Mouse (Mus musculus) frontal cortex, adult 2 months (tissue): Measurements from ENCODE around the gene Ksr1. TPM values are rescaled to one million over a fixed set of nuclear protein-coding genes. Genes with fewer than 3 reads are reported as not detected.

Experiments
- DNase-seq, 2 experiments: peaks; one replicate each; pipeline ENCODE4 v3.0.0; 2022; ENCODE audit warnings: low spot score in 1 of 2; ENCODE audit errors: extremely low spot score in 1 of 2
- polyA plus RNA-seq: library from polyadenylated mRNA; depleted of rRNA; stranded (reverse); fragments of >200 nt; gene quantifications from 2 replicates; pipeline ENCODE4 v1.2.3, GENCODE M21; 2012; rRNA removed

Gene Ksr1
- polyA plus RNA-seq = 47.0 and 55.7 TPM in 2 replicates

- DNase-seq = peak; percentile 89 to 95
Observed at GRCm38 (mm10) chr11:79146331-79146767, at the start of gene Ksr1. TSS of gene Ksr1 (minus strand) at chr11:79146407.

GRCm38 (mm10) chr11:79192176-79192575, 46.0 kb upstream of the Ksr1 start:
- no peak for DNase-seq

GRCm38 (mm10) chr11:79191214-79191613, 45.0 kb upstream of the Ksr1 start:
- DNase-seq = peak; percentile 32 to 65

GRCm38 (mm10) chr11:79190257-79190656, 44.0 kb upstream of the Ksr1 start:
- no peak for DNase-seq

GRCm38 (mm10) chr11:79188176-79188575, 42.0 kb upstream of the Ksr1 start:
- DNase-seq = peak in 1 of 2 experiments; percentile 80

- DNase-seq = no peak
Observed at GRCm38 (mm10) chr11:79187291-79187690, 41.1 kb upstream of the Ksr1 start.

- no peak for DNase-seq
Observed at GRCm38 (mm10) chr11:79185683-79186082, 39.5 kb upstream of the Ksr1 start.

- DNase-seq = no peak
Observed at GRCm38 (mm10) chr11:79184126-79184888, 38.1 kb upstream of the Ksr1 start.

- no peak for DNase-seq
Observed at GRCm38 (mm10) chr11:79183400-79183799, 37.2 kb upstream of the Ksr1 start.

GRCm38 (mm10) chr11:79182881-79183280, 36.7 kb upstream of the Ksr1 start:
- peak; percentile 76 to 83 for DNase-seq

- no peak for DNase-seq
Observed at GRCm38 (mm10) chr11:79181914-79182313, 35.7 kb upstream of the Ksr1 start.

GRCm38 (mm10) chr11:79176687-79177086, 30.5 kb upstream of the Ksr1 start:
- no peak for DNase-seq

GRCm38 (mm10) chr11:79172054-79172453, 25.8 kb upstream of the Ksr1 start:
- DNase-seq = peak; percentile 43 to 57

- DNase-seq = no peak
Observed at GRCm38 (mm10) chr11:79166582-79167300, 20.5 kb upstream of the Ksr1 start.

- no peak for DNase-seq
Observed at GRCm38 (mm10) chr11:79161077-79161758, 15.0 kb upstream of the Ksr1 start.

GRCm38 (mm10) chr11:79160127-79160526, 13.9 kb upstream of the Ksr1 start:
- no peak for DNase-seq

GRCm38 (mm10) chr11:79157729-79158128, 11.5 kb upstream of the Ksr1 start:
- no peak for DNase-seq

- DNase-seq = no peak
Observed at GRCm38 (mm10) chr11:79155348-79155747, 9.1 kb upstream of the Ksr1 start.

GRCm38 (mm10) chr11:79152696-79153095, 6.5 kb upstream of the Ksr1 start:
- no peak for DNase-seq

- DNase-seq = no peak
Observed at GRCm38 (mm10) chr11:79151874-79152273, 5.7 kb upstream of the Ksr1 start.

- no peak for DNase-seq
Observed at GRCm38 (mm10) chr11:79150301-79150700, 4.1 kb upstream of the Ksr1 start.
